Mouse (Mus musculus): ENCODE data around the gene Csrp2. TPM values are rescaled to one million over a fixed set of nuclear protein-coding genes. Genes with fewer than 3 reads are reported as not detected.

The Csrp2 gene
- polyA plus RNA-seq, 1 experiment from 2014 or later = 209 TPM

Other genes starting within 250 kb of the Csrp2 start
- gene E2f7, start 174.3 kb upstream of the Csrp2 start, polyA plus RNA-seq (2015; fragmentation: Nextera tagmentation; extraction: Ambion mirVana) = 16.2 and 17.0 TPM in 2 replicates
- 17.3 and 18.4 TPM in 2 replicates for gene Zdhhc17, start 90.4 kb downstream of the Csrp2 start, polyA plus RNA-seq (2015; fragmentation: Nextera tagmentation; extraction: Ambion mirVana)
- gene Osbpl8, start 245.0 kb downstream of the Csrp2 start, polyA plus RNA-seq (2015; fragmentation: Nextera tagmentation; extraction: Ambion mirVana) = 6.3 and 6.7 TPM in 2 replicates

Data from stomach, embryonic 16.5 days (tissue).